Mouse (Mus musculus): ENCODE measurements around the gene Rnf144a.
"Not testable (repeated sequence)": the region's sequence is repeated elsewhere in the genome, so short reads cannot be mapped to it uniquely, and the experiment has no call there.

Gene Rnf144a

DNA sequence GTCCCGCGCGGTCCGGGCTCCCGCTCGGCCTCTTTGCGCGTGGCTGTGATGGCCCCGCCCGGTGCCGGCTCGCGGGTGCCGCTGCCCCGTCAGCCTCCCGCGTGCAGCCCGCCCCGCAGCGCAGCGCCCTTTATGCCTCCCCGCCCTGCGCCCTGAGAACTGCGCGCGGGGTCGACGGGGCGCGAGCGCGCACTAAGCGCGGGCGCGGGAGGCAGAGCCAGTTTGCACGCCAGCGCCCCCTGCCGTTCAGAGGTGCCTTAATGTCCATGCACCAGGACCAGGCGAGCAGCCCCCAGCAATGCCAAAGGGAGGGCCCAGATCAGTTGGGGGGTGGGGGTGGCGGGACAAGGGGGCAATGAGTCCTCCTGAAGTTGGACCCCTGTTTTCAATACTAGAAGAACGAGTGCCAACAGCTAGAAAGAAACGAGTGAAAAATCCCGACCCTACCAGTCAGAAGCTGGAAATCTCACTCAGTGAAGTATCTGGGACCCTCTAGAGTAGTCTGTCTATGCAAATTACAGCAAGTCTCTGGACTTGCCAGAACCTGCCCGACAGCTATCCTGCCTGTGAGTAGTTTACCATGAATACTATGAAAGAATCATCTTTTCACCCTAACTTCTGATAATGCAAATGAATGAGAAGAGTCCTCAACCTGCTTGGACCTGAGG lies at the start of gene Rnf144a:
Gene Rnf144a, minus strand, starts transcription at position 151 of the 668 bp plus-strand sequence.
- DNase-seq (ENCODE audit: low spot score in 2 of 2) = peak; percentile 62 to 87

DNA sequence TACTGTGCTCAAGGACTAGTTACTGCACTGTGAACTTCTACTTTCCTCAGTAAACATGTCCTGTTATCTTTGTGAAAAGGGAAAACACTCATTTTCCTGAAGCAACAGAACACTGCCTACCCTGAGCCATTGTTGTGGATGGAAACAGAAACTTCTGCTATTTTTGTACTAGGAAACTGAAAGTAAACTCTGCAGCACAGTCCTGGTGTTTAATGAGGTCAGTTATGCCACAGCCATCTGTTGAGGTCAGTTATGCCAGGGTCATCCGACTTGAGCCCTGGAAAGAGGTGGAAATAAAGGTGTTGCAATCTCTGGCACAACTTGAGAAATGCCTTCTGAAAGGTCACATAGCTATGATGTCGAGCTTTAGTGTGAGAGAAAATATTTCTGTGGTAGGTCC lies 45.0 kb upstream of the Rnf144a start:
- no peak for DNase-seq (ENCODE audit: low spot score in 2 of 2)

GRCm38 (mm10) chr12:26456028-26456698 lies 41.1 kb upstream of the Rnf144a start, which contains the start of gene Rsad2:
Rsad2 (minus strand) TSS chr12:26456452.
- no peak for DNase-seq (ENCODE audit: low spot score in 2 of 2)

DNA sequence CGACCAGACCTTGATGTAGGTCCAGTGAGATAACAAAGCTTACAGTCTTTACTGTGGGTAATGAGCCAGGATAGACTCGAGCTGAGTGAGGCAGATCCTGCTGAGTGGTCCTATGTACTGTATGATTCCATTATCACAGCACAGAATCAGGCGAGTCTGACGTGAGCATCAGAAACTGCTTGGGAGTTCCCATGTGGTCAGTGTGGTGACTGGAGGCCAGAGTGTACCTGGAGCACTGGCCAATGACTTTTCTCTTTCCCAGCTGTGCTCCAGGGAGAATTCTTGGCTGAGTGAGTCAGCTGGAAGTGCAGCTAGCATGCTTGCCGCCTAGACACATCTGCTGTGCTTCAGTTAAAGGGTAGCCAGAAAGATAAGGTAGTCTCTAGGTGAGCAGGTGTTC lies 39.6 kb upstream of the Rnf144a start:
- no peak for DNase-seq (ENCODE audit: low spot score in 2 of 2)

- no peak for DNase-seq (ENCODE audit: low spot score in 2 of 2)
These were observed 37.9 kb upstream of the Rnf144a start for GRCm38 (mm10) chr12:26452951-26453350.

GRCm38 (mm10) chr12:26451150-26451549 lies 36.1 kb upstream of the Rnf144a start:
- no peak for DNase-seq (ENCODE audit: low spot score in 2 of 2)

DNA sequence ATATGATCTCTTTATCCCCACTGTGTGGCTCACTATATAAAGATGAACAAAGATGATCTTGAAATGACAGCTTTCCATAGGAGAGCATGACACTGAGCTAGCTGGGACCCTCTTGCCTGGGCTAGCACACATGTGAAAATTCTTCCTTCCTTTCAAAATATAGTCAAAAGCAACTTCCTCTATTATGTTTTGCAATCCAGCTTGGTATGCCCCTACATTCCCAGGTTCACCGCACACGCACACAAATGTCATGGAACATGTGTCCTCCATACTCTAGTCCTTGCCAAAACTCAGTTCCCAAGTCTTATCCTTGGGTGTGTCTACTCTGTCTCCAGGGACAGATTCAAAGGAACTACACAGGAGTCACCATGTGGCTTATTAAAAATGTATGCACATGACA lies 34.4 kb upstream of the Rnf144a start:
- DNase-seq (ENCODE audit: low spot score in 2 of 2) = no peak

GRCm38 (mm10) chr12:26446377-26447045 lies 31.5 kb upstream of the Rnf144a start:
- DNase-seq (ENCODE audit: low spot score in 2 of 2) = no peak

DNA sequence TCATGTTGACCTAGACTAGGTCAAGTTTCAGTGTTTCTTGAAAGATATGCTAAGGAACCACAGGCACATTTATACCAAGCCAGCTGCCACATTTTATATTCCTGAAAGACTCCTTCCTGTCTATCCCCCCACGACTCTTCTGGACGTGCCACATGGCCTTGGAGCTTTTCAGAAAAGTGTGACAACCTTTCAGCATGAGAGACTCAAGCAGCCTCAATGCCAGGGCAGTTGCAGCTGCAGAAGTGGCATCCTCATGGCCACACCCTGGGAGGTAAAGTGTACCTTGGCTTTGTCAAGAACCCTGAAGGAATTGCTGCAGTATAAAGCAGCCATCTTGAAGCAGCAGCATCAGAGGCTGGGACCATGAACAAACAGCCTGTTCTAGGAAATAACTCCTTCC lies 29.5 kb upstream of the Rnf144a start:
- no peak for DNase-seq (ENCODE audit: low spot score in 2 of 2)

DNA sequence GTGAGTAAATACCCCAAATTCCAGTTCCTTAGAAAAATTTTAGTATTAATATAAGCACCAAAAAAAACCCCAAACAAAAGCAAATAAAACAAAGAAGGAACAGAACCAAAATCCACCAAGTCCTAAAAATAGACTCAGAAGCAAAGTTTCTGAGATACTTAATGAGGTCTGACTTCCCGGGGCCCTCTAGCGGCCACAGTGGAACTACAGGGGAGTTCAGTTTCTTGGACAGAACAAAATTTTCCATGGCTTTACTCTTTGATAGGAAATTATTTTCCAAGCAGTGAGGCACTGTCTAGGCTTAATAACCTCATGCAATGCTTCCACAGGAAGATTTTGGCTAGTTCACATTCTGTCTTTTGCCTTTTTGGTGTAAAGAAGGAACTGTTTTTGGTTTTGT lies 29.0 kb upstream of the Rnf144a start:
- peak; percentile 16 to 61 for DNase-seq (ENCODE audit: low spot score in 2 of 2)

- no peak for DNase-seq (ENCODE audit: low spot score in 2 of 2)
These were observed 24.3 kb upstream of the Rnf144a start for GRCm38 (mm10) chr12:26439366-26439765.

GRCm38 (mm10) chr12:26437950-26438349 lies 22.9 kb upstream of the Rnf144a start:
- no peak for DNase-seq (ENCODE audit: low spot score in 2 of 2)

- no peak for DNase-seq (ENCODE audit: low spot score in 2 of 2)
These were observed 21.3 kb upstream of the Rnf144a start for GRCm38 (mm10) chr12:26436334-26436733.

DNA sequence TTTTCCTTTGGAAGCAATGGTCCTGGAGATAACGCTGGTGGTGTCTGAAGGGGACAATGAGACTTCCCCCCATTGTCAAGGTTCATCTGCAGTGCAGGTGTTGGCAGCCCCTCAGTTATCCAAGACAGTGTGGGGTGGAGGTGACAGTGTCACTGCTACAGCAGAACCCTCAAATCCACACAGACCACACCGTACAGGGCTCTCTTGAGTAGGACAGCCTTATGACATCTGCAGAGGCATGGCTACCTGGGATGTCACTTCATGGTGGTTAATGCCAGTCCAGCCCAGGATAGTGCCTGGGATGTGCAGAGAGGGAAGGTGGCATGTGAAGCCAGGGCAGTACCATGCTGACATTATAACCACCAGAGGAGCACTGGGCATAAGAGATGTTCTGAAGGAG lies 13.7 kb upstream of the Rnf144a start:
- DNase-seq (ENCODE audit: low spot score in 2 of 2) = not testable (repeated sequence)

DNA sequence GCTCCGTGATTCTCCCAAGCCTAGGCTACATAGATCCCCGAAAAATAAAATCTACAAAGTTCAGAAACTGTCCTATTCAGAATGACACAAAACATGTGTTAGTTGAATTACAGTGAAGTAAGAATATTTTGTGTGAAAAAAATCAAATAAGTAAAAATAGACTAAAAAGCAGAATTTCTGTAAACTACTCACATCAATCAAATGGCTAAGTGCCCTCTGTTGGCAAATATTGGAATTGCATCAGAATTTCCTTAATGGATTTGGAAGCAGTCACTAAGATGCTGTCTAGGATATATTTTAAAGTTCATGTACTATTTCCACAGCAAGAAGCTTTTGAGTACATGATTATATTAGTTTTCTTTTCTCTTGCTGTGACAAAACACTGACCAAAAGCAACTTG lies 9.8 kb upstream of the Rnf144a start:
- DNase-seq (ENCODE audit: low spot score in 2 of 2) = no peak

DNA sequence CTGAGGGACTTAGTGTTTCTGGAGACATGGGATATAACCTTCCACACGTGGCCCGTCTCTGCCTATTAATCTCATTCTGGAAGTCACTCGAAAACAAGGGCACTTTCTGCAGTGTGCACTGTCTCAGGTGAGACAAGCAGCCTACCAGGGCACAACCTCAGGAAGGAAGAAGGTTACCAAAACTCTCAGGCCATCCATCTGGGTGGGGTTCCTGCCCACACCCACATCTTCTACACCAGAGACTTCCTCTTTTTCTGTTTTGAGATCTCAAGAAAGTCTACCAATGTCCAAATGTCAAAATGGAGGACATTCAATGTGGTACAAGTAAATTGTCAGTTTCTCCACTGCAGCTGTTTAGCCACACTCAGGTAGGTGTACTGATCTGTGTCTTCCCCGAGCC lies 3.3 kb upstream of the Rnf144a start:
- no peak for DNase-seq (ENCODE audit: low spot score in 2 of 2)

GRCm38 (mm10) chr12:26416636-26417295 lies 1.7 kb upstream of the Rnf144a start:
- no peak for DNase-seq (ENCODE audit: low spot score in 2 of 2)

GRCm38 (mm10) chr12:26414451-26415103 lies 477 bp downstream of the Rnf144a start:
- peak in 1 of 2 experiments; percentile 28 for DNase-seq (ENCODE audit: low spot score in 2 of 2)

GRCm38 (mm10) chr12:26413961-26414411 lies 1.1 kb downstream of the Rnf144a start:
- no peak for DNase-seq (ENCODE audit: low spot score in 2 of 2)

GRCm38 (mm10) chr12:26412802-26413201 lies 2.3 kb downstream of the Rnf144a start:
- no peak for DNase-seq (ENCODE audit: low spot score in 2 of 2)

DNA sequence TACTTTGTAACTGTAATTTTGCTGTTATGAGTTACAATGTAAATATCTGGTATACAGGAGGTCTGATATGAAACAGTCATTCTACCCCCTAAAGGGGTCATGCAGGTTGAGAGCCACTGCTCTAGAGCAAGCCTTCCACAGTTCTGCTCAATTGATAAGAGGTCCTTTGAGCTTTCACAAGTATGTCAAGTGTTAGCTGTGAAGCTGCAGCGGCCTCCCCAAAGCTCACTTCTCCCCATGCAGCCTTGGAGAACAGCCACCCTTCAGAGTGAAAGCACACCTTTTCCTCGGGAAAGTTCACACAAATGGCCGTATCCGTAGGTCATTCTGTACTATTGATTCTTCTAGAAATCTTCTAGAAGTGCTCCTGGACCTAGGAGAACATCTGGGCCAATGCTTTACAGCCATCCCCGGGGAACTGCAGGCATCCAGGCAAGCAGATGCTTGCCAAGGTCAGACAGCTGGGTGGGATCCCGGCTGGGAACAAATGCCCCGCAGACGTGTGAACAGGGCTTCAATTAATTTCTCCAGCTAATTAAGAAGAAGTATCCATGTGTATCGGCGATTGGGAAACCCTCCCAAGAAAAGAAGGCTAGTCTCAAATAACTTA lies 3.1 kb downstream of the Rnf144a start:
- DNase-seq (ENCODE audit: low spot score in 2 of 2) = no peak
